24 mouse cellular contexts compared by ENCODE assay signal in the genomic region with DNA sequence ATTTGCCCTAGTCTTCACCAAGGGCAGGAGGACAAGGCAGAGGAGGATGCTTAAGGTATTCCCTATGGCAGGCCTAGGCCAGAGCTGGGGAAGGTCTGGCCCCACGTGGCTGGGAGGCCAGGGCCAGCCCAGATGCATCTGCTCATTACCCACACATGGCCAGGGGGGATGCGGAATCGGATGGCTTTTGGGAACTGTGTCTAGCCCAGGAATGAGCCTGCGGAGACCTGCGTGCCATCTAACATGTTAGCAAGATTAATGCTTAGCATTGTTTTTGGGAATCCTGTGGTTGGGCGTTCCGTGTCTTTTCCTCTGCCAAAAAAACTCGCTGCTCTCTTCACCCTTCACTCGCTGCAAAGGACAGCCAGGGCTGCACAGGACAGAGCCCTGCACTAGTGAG. TPM values are rescaled to one million over a fixed set of nuclear protein-coding genes. Genes with fewer than 3 reads are reported as not detected.
"Had no signal": no experiment of that assay in that cellular context is flagged by ENCODE, and none has a peak within 500 bp of the region (broad histone marks: within the 10 kb centered on the region; RNA-seq: fewer than 3 reads in every experiment).

No protein-coding gene starts in this region.

- H3K4me2 ChIP-seq: limb, embryonic 12.5 days; limb, embryonic 15.5 days; liver, embryonic 11.5 days; lung, embryonic 14.5 days; midbrain, embryonic 12.5 days; neural tube, embryonic 12.5 days; neural tube, embryonic 15.5 days; stomach, embryonic 15.5 days had no signal

- H3K9ac ChIP-seq: limb, embryonic 12.5 days; limb, embryonic 15.5 days; liver, embryonic 14.5 days; liver, postnatal 0 days; lung, embryonic 14.5 days; midbrain, embryonic 12.5 days; neural tube, embryonic 12.5 days; neural tube, embryonic 15.5 days; stomach, embryonic 15.5 days had no signal

- ATAC-seq: liver, postnatal 0 days; lung, postnatal 0 days had no signal

- H3K27me3 ChIP-seq: stomach, embryonic 15.5 days had no signal

- DNase-seq: kidney, adult 18-20 months; kidney, adult 9 months; kidney, postnatal 14 days; kidney, postnatal 4 days; layer of hippocampus, postnatal 36 days; liver, postnatal 0 days; lung, embryonic 14.5 days; lung, postnatal 36 days; right cerebral cortex, adult 18-20 months; right cerebral cortex, postnatal 25 days; spleen, adult 18-20 months; thymus, postnatal 25 days had no signal

- H3K4me3 ChIP-seq: left cerebral cortex, adult 2 months; limb, embryonic 12.5 days; limb, embryonic 15.5 days; midbrain, embryonic 12.5 days; neural tube, embryonic 12.5 days; neural tube, embryonic 15.5 days; stomach, embryonic 15.5 days had no signal

- H3K36me3 ChIP-seq: limb, embryonic 12.5 days; limb, embryonic 15.5 days; midbrain, embryonic 12.5 days; neural tube, embryonic 12.5 days; neural tube, embryonic 15.5 days had no signal

- H3K9me3 ChIP-seq: limb, embryonic 12.5 days; limb, embryonic 15.5 days; midbrain, embryonic 12.5 days; neural tube, embryonic 12.5 days; neural tube, embryonic 15.5 days; stomach, embryonic 15.5 days had no signal

- H3K27ac ChIP-seq: left cerebral cortex, adult 2 months; limb, embryonic 12.5 days; limb, embryonic 15.5 days; liver, embryonic 14.5 days; midbrain, embryonic 12.5 days; neural tube, embryonic 12.5 days; neural tube, embryonic 15.5 days; stomach, embryonic 15.5 days had no signal

- H3K4me1 ChIP-seq: limb, embryonic 15.5 days; stomach, embryonic 15.5 days had no signal

RNA-seq across cellular contexts. Expression of a gene that starts 26.1 kb away (rescaled TPM):
- total RNA-seq: megakaryocyte progenitor cell, adult 5-6 weeks; megakaryocyte-erythroid progenitor cell, adult 5-6 weeks had no signal

RNA-seq across cellular contexts. Expression of a gene that starts 57.9 kb away (rescaled TPM):
- total RNA-seq: megakaryocyte progenitor cell, adult 5-6 weeks; megakaryocyte-erythroid progenitor cell, adult 5-6 weeks had no signal
